Mouse (Mus musculus): ENCODE measurements around the gene Nccrp1.

- TF ChIP-seq POLR2A (IDR thresholded peaks at IDR 0.05; ENCODE audit: extremely low read depth, insufficient read depth, low read length): no peak
- TF ChIP-seq CTCF (IDR thresholded peaks at IDR 0.05; ENCODE audit: extremely low read depth, insufficient read depth, low read length): no peak
These were observed 26.2 kb upstream of the Nccrp1 start for GRCm38 (mm10) chr7:28573236-28573635.

Measured in cortical plate, adult 2 months (tissue).